Mouse (Mus musculus): ENCODE measurements at regions not wholly inside any gene's neighbourhood (a gene's known extent, or its start where the extent isn't known, plus 50 kb on each side); places are given as distances from the start of the nearest gene placed in this dataset.

GRCm38 (mm10) chr14:101146746-101147145 lies 53.4 kb downstream of the Prr30 start:
- DNase-seq (ENCODE audit: extremely low spot score in 1 of 2, low spot score in 1 of 2): no peak

GRCm38 (mm10) chr14:101137426-101137825 lies 62.7 kb downstream of the Prr30 start:
- DNase-seq (ENCODE audit: extremely low spot score in 1 of 2, low spot score in 1 of 2): peak in 1 of 2 experiments; percentile 4
